Mouse (Mus musculus): ENCODE measurements around the gene Aqp5. TPM values are rescaled to one million over a fixed set of nuclear protein-coding genes. Genes with fewer than 3 reads are reported as not detected.

Aqp5 gene
- total and polyA plus RNA-seq, 2 experiments from 2014 or later, result 0.64 to 0.76 TPM

DNA sequence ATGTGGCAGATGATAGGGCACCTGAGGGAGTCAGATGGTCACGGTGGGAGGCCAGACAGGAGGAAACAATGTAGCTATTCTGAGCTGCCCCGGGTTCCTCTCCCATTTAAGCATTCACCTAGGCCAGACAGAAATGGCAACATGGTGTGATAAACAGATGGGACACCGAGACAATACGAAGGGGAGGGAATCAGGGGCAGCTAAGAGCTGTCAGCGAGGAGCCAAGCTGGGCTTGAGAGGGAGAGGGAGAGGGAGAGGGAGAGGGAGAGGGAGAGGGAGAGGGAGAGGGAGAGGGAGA, 11.2 kb downstream of the Aqp5 start:
- WGBS, result 21% methylated on average over 5 of the region's 5 CpGs
- Histone ChIP-seq H3K4me2 (ENCODE audit: low read depth) (no peak overlapping the region), H3K4me3 (ENCODE audit: low read depth, low read length) (no peak overlapping the region), H3K36me3 (ENCODE audit: insufficient read depth) (no peaks in the 10 kb centered on the region), H3K4me1 (ENCODE audit: insufficient read depth) (peaks cover 17% of the 10 kb centered on the region), H3K9ac (no peak overlapping the region), H3K9me3 (ENCODE audit: low read length) (no peaks in the 10 kb centered on the region), H3K27ac (ENCODE audit: low read depth, low read length) (no peak overlapping the region), H3K27me3 (ENCODE audit: insufficient read depth, low read length) (no peaks in the 10 kb centered on the region; the same call in 1 of the 2 replicates)
- DNase-seq (no peak), ATAC-seq (no peak)
- no peak for TF ChIP-seq CTCF (IDR thresholded peaks at IDR 0.05; ENCODE audit: low read depth)

- 67% methylated on average over 17 of the region's 17 CpGs for WGBS
- H3K27me3 ChIP-seq (ENCODE audit: insufficient read depth, low read length), result no peaks in the 10 kb centered on the region; the same call in 1 of the 2 replicates
- H3K36me3 ChIP-seq (ENCODE audit: insufficient read depth), result no peaks in the 10 kb centered on the region
- no peak overlapping the region for H3K4me3 ChIP-seq (ENCODE audit: low read depth, low read length)
- H3K4me1 ChIP-seq (ENCODE audit: insufficient read depth), result peaks cover 17% of the 10 kb centered on the region
- no peak overlapping the region for H3K27ac ChIP-seq (ENCODE audit: low read depth, low read length)
- no peak overlapping the region for H3K9ac ChIP-seq
- ATAC-seq (no peak), DNase-seq (no peak)
- H3K9me3 ChIP-seq (ENCODE audit: low read length), result no peaks in the 10 kb centered on the region
- H3K4me2 ChIP-seq (ENCODE audit: low read depth), result no peak overlapping the region
- no peak for TF ChIP-seq CTCF (IDR thresholded peaks at IDR 0.05; ENCODE audit: low read depth)
These were observed 11.7 kb downstream of the Aqp5 start for GRCm38 (mm10) chr15:99602206-99602820.

DNA sequence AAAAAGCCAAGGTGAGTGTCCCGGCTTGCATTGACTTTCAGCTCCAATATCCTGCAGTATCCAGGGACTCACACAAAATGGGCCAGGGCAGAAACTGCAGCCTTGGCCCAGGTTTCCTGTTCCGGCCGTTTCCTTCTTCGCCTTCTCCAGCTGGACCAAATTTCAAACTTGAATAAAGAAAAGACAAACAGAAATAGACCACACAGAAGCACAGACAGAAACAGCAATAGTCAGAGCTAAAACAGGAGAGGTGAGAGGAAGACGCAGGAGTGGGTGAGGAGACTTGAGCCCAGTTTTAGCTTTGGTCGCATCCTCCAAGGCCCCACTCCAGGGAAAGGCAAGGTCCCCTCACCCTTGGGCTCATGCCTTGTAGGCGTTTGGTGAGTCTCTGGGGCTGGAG, 12.6 kb downstream of the Aqp5 start:
- DNase-seq (no peak), ATAC-seq (no peak)
- H3K27me3 ChIP-seq (ENCODE audit: insufficient read depth, low read length), result no peaks in the 10 kb centered on the region
- H3K4me1 ChIP-seq (ENCODE audit: insufficient read depth), result peaks cover 17% of the 10 kb centered on the region
- WGBS, result 80% methylated on average over 7 of the region's 7 CpGs
- H3K4me3 ChIP-seq (ENCODE audit: low read depth, low read length), result no peak overlapping the region
- no peak overlapping the region for H3K4me2 ChIP-seq (ENCODE audit: low read depth)
- H3K27ac ChIP-seq (ENCODE audit: low read depth, low read length), result no peak overlapping the region
- H3K9ac ChIP-seq, result no peak overlapping the region
- H3K36me3 ChIP-seq (ENCODE audit: insufficient read depth), result no peaks in the 10 kb centered on the region
- no peak for TF ChIP-seq CTCF (IDR thresholded peaks at IDR 0.05; ENCODE audit: low read depth)
- H3K9me3 ChIP-seq (ENCODE audit: low read length), result no peaks in the 10 kb centered on the region

GRCm38 (mm10) chr15:99605595-99605994, 15.0 kb downstream of the Aqp5 start:
- H3K27me3 ChIP-seq (ENCODE audit: insufficient read depth, low read length), result no peaks in the 10 kb centered on the region
- no peak overlapping the region for H3K4me3 ChIP-seq (ENCODE audit: low read depth, low read length)
- peaks cover 17% of the 10 kb centered on the region for H3K4me1 ChIP-seq (ENCODE audit: insufficient read depth)
- no peak overlapping the region for H3K4me2 ChIP-seq (ENCODE audit: low read depth)
- no peak for TF ChIP-seq CTCF (IDR thresholded peaks at IDR 0.05; ENCODE audit: low read depth)
- H3K36me3 ChIP-seq (ENCODE audit: insufficient read depth), result no peaks in the 10 kb centered on the region
- H3K27ac ChIP-seq (ENCODE audit: low read depth, low read length), result no peak overlapping the region
- no peak overlapping the region for H3K9ac ChIP-seq
- ATAC-seq, result peak; percentile 78
- DNase-seq, result peak; percentile 60
- WGBS, result 66% methylated on average over 3 of the region's 3 CpGs
- H3K9me3 ChIP-seq (ENCODE audit: low read length), result no peaks in the 10 kb centered on the region

DNA sequence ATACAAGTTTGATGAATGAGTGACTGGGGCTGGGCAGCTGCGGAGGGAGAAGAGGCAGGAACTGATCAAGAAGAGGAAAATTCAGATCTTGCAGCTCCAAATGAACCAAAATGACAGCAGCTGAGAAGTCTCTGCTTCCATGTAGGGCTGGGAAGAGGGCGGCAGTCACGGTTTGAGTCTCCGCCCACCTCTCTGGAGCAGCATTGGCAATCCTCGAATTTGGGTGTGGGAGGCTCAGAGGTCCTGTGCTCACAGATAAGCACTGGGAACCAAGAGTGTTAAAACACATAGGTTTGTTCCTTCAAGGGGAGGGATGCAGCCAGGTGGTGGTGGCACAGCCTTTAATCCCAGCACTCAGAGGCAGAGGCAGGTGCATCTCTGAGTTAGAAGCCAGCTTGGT, 15.9 kb downstream of the Aqp5 start:
- no peaks in the 10 kb centered on the region for H3K36me3 ChIP-seq (ENCODE audit: insufficient read depth)
- DNase-seq (no peak), ATAC-seq (no peak)
- H3K4me1 ChIP-seq (ENCODE audit: insufficient read depth), result peaks cover 17% of the 10 kb centered on the region
- WGBS, result 33% methylated on average over 5 of the region's 5 CpGs
- no peaks in the 10 kb centered on the region for H3K27me3 ChIP-seq (ENCODE audit: insufficient read depth, low read length)
- no peak overlapping the region for H3K9ac ChIP-seq
- TF ChIP-seq CTCF (IDR thresholded peaks at IDR 0.05; ENCODE audit: low read depth), result no peak
- H3K4me3 ChIP-seq (ENCODE audit: low read depth, low read length), result no peak overlapping the region
- no peak overlapping the region for H3K4me2 ChIP-seq (ENCODE audit: low read depth)
- peak overlapping the region; percentile 35; the same call in 1 of the 2 replicates for H3K27ac ChIP-seq (ENCODE audit: low read depth, low read length)
- H3K9me3 ChIP-seq (ENCODE audit: low read length), result no peaks in the 10 kb centered on the region

- Histone ChIP-seq H3K4me1 (ENCODE audit: insufficient read depth) (peaks cover 21% of the 10 kb centered on the region), H3K9me3 (ENCODE audit: low read length) (no peaks in the 10 kb centered on the region), H3K27ac (ENCODE audit: low read depth, low read length) (peak overlapping the region; percentile 9; the same call in 1 of the 2 replicates), H3K4me2 (ENCODE audit: low read depth) (no peak overlapping the region), H3K4me3 (ENCODE audit: low read depth, low read length) (no peak overlapping the region), H3K36me3 (ENCODE audit: insufficient read depth) (no peaks in the 10 kb centered on the region), H3K27me3 (ENCODE audit: insufficient read depth, low read length) (no peaks in the 10 kb centered on the region), H3K9ac (no peak overlapping the region)
- TF ChIP-seq CTCF (IDR thresholded peaks at IDR 0.05; ENCODE audit: low read depth), result no peak
- WGBS, result 14% methylated on average over 10 of the region's 10 CpGs
- DNase-seq (no peak), ATAC-seq (peak; percentile 69)
These were observed 17.0 kb downstream of the Aqp5 start for GRCm38 (mm10) chr15:99607388-99608113.

GRCm38 (mm10) chr15:99608382-99609125, 18.0 kb downstream of the Aqp5 start:
- no peak overlapping the region for H3K27ac ChIP-seq (ENCODE audit: low read depth, low read length)
- no peak overlapping the region for H3K9ac ChIP-seq
- H3K9me3 ChIP-seq (ENCODE audit: low read length), result no peaks in the 10 kb centered on the region
- WGBS, result 77% methylated on average over 13 of the region's 13 CpGs
- H3K4me1 ChIP-seq (ENCODE audit: insufficient read depth), result peaks cover 21% of the 10 kb centered on the region
- no peaks in the 10 kb centered on the region for H3K27me3 ChIP-seq (ENCODE audit: insufficient read depth, low read length)
- no peak overlapping the region for H3K4me2 ChIP-seq (ENCODE audit: low read depth)
- H3K36me3 ChIP-seq (ENCODE audit: insufficient read depth), result no peaks in the 10 kb centered on the region
- ATAC-seq (no peak), DNase-seq (no peak)
- H3K4me3 ChIP-seq (ENCODE audit: low read depth, low read length), result no peak overlapping the region
- TF ChIP-seq CTCF (IDR thresholded peaks at IDR 0.05; ENCODE audit: low read depth), result no peak

All from forebrain, postnatal 0 days (tissue).